Mouse (Mus musculus) MEL (cell line): ENCODE measurements around the gene Nos1ap.

Experiments
- EP300 ChIP-seq, 2 experiments: IDR thresholded peaks; 2 replicates each; pipeline ENCODE4 v1.6.1; 2011; ENCODE audit warnings: improper control_type of control experiment in 2 of 2, low read length in 2 of 2, low read depth in 1 of 2, mild to moderate bottlenecking in 1 of 2
- POLR2AphosphoS2 ChIP-seq: IDR thresholded peaks from 2 replicates; pipeline ENCODE4 v1.6.1; 2011; ENCODE audit warnings: low read length, improper control_type of control experiment
- TCF12 ChIP-seq: IDR thresholded peaks from 2 replicates; pipeline ENCODE4 v1.6.1; 2014; ENCODE audit warnings: low read depth, mild to moderate bottlenecking, inconsistent platforms, low read length, improper control_type of control experiment, moderate library complexity

DNA sequence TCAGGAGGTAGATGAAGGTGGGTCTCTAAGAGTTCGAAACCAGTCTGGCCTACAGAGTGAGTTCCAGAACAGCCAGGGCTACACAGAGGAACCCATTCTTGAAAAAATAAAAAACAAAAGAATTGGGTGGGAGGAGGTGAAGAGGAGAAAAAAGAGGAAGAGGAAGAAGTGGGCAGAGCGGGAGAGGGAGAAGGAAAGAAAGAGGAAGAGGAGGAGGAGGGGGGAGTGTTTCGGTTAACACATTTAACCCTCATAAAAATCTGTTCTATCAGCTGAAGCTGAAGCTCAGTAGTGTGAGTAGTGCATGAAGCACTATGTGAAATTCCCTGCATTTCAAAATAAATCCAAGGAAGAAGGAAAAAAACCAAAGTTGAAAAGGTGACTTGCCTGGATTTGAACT lies 24.7 kb downstream of the Nos1ap start:
- TF ChIP-seq EP300 (IDR thresholded peaks at IDR 0.05; ENCODE audit: low read depth in 1 of 2, low read length in 2 of 2) (peak; percentile 56 to 80), POLR2AphosphoS2 (no peak), TCF12 (0 out of 2 replicates have a peak, but pooled peaks have one; percentile 26)
